Mouse (Mus musculus): Measurements from ENCODE around the gene Tpr. TPM values are rescaled to one million over a fixed set of nuclear protein-coding genes. Genes with fewer than 3 reads are reported as not detected.

Tpr gene
- polyA plus RNA-seq, 1 experiment from 2014 or later = 218 TPM

Other genes with a start within 250 kb of the Tpr start
- gene Pdc, start 73.4 kb upstream of the Tpr start, polyA plus RNA-seq (2016; fragmentation: Nextera tagmentation; extraction: Ambion mirVana) = not detected in 2 replicates
- 34.3 and 36.4 TPM in 2 replicates for gene Odr4, start 242 bp downstream of the Tpr start, polyA plus RNA-seq (2016; fragmentation: Nextera tagmentation; extraction: Ambion mirVana)
- 0.70 and 0.78 TPM in 2 replicates for gene Prg4, start 73.3 kb downstream of the Tpr start, polyA plus RNA-seq (2016; fragmentation: Nextera tagmentation; extraction: Ambion mirVana)

All from limb, embryonic 12.5 days (tissue).